Mouse (Mus musculus) hindbrain, embryonic 13.5 days (tissue): ENCODE measurements around the gene Szrd1. TPM values are rescaled to one million over a fixed set of nuclear protein-coding genes. Genes with fewer than 3 reads are reported as not detected.

Experiments
- ATAC-seq: fragments of 200-750 bp; cut with Nextera tagmentation; 2 replicates; pipeline ENCODE4 v1.8.0; 2017; ENCODE audit warnings: moderate TSS enrichment; ENCODE audit not compliant: low FRiP score
- H3K27ac ChIP-seq: fragments of 300-500 bp; sonication (generic); 2 replicates; pipeline ENCODE4 v1.5.1; 2015; ENCODE audit warnings: inconsistent platforms, mild to moderate bottlenecking, moderate library complexity
- H3K27me3 ChIP-seq: fragments of 300-500 bp; sonication (generic); 2 replicates; pipeline ENCODE4 v1.6.1; 2015; ENCODE audit warnings: mild to moderate bottlenecking, inconsistent platforms
- H3K36me3 ChIP-seq: fragments of 300-500 bp; sonication (generic); 2 replicates; pipeline ENCODE4 v1.6.1; 2015; ENCODE audit warnings: mild to moderate bottlenecking, inconsistent platforms
- H3K4me1 ChIP-seq: fragments of 300-500 bp; sonication (generic); replicated peaks from 2 replicates; pipeline ENCODE4 v1.6.1; 2015; ENCODE audit warnings: inconsistent platforms
- H3K4me2 ChIP-seq: fragments of 300-500 bp; sonication (generic); 2 replicates; pipeline ENCODE4 v1.6.1; 2015; ENCODE audit warnings: inconsistent platforms, mild to moderate bottlenecking, moderate library complexity
- H3K4me3 ChIP-seq: fragments of 300-500 bp; sonication (generic); 2 replicates; pipeline ENCODE4 v1.5.1; 2015; ENCODE audit warnings: mild to moderate bottlenecking, inconsistent platforms
- H3K9ac ChIP-seq: fragments of 300-500 bp; sonication (generic); 2 replicates; pipeline ENCODE4 v1.6.1; 2015; ENCODE audit warnings: mild to moderate bottlenecking, inconsistent platforms
- H3K9me3 ChIP-seq: fragments of 300-500 bp; sonication (generic); 2 replicates; pipeline ENCODE4 v1.6.1; 2016; ENCODE audit warnings: inconsistent platforms
- WGBS: fragments of 180-500 bp; shearing (Covaris S2); methylation state at CpG from one replicate; pipeline ENCODE4 v1.1.7; 2015; 5-methylcytosine and 5-hydroxymethylcytosine counted together
- polyA plus RNA-seq: library from polyadenylated mRNA; unstranded; fragments of >200 nt; fragmentation: Nextera tagmentation; extraction: Ambion mirVana; gene quantifications from 2 replicates; pipeline ENCODE4 v1.2.1, GENCODE M21; 2015

Gene Szrd1
- polyA plus RNA-seq, 1 experiment from 2014 or later: 28.9 TPM

- Histone ChIP-seq H3K27me3 (no peaks in the 10 kb centered on the region), H3K9me3 (no peaks in the 10 kb centered on the region), H3K36me3 (no peaks in the 10 kb centered on the region), H3K27ac (no peak overlapping the region), H3K4me3 (no peak overlapping the region), H3K4me2 (no peak overlapping the region), H3K9ac (no peak overlapping the region), H3K4me1 (peaks cover under 1% of the 10 kb centered on the region; the same call in 1 of the 2 replicates)
- no peak for ATAC-seq
- 66% methylated on average over 6 of the region's 6 CpGs for WGBS
Measured at GRCm38 (mm10) chr4:141101855-141102254, 37.7 kb downstream of the Szrd1 start.

GRCm38 (mm10) chr4:141101291-141101690 lies 38.3 kb downstream of the Szrd1 start:
- H3K9me3 ChIP-seq: no peaks in the 10 kb centered on the region
- no peaks in the 10 kb centered on the region for H3K27me3 ChIP-seq
- H3K4me2 ChIP-seq: no peak overlapping the region
- H3K4me3 ChIP-seq: no peak overlapping the region
- peaks cover 3% of the 10 kb centered on the region; the same call in 1 of the 2 replicates for H3K4me1 ChIP-seq
- ATAC-seq: no peak
- H3K9ac ChIP-seq: no peak overlapping the region
- H3K36me3 ChIP-seq: no peaks in the 10 kb centered on the region
- H3K27ac ChIP-seq: no peak overlapping the region
- 96% methylated on average over 9 of the region's 9 CpGs for WGBS

GRCm38 (mm10) chr4:141099956-141100355 lies 39.6 kb downstream of the Szrd1 start:
- H3K9me3 ChIP-seq: no peaks in the 10 kb centered on the region
- no peak overlapping the region for H3K4me2 ChIP-seq
- no peaks in the 10 kb centered on the region for H3K36me3 ChIP-seq
- ATAC-seq: no peak
- H3K4me3 ChIP-seq: no peak overlapping the region
- WGBS: 82% methylated on average over 5 of the region's 5 CpGs
- peaks cover 3% of the 10 kb centered on the region; the same call in 1 of the 2 replicates for H3K4me1 ChIP-seq
- no peaks in the 10 kb centered on the region for H3K27me3 ChIP-seq
- no peak overlapping the region for H3K9ac ChIP-seq
- no peak overlapping the region for H3K27ac ChIP-seq

GRCm38 (mm10) chr4:141098935-141099334 lies 40.6 kb downstream of the Szrd1 start:
- H3K36me3 ChIP-seq: no peaks in the 10 kb centered on the region
- peaks cover 3% of the 10 kb centered on the region; the same call in 1 of the 2 replicates for H3K4me1 ChIP-seq
- H3K4me3 ChIP-seq: no peak overlapping the region
- WGBS: 81% methylated on average over 4 of the region's 4 CpGs
- no peaks in the 10 kb centered on the region for H3K9me3 ChIP-seq
- no peak overlapping the region for H3K27ac ChIP-seq
- no peak overlapping the region for H3K9ac ChIP-seq
- H3K27me3 ChIP-seq: no peaks in the 10 kb centered on the region
- no peak overlapping the region for H3K4me2 ChIP-seq
- no peak for ATAC-seq

- peaks cover 3% of the 10 kb centered on the region; the same call in 1 of the 2 replicates for H3K4me1 ChIP-seq
- no peaks in the 10 kb centered on the region for H3K27me3 ChIP-seq
- H3K27ac ChIP-seq: no peak overlapping the region
- H3K4me2 ChIP-seq: no peak overlapping the region
- H3K36me3 ChIP-seq: no peaks in the 10 kb centered on the region
- no peak overlapping the region for H3K9ac ChIP-seq
- no peak overlapping the region for H3K4me3 ChIP-seq
- WGBS: 18% methylated on average over 9 of the region's 9 CpGs
- ATAC-seq: no peak
- H3K9me3 ChIP-seq: no peaks in the 10 kb centered on the region
Measured at GRCm38 (mm10) chr4:141096710-141097109, 42.9 kb downstream of the Szrd1 start.

- Histone ChIP-seq H3K9me3 (no peaks in the 10 kb centered on the region), H3K4me2 (no peak overlapping the region), H3K27ac (no peak overlapping the region), H3K9ac (no peak overlapping the region), H3K4me3 (no peak overlapping the region), H3K27me3 (no peaks in the 10 kb centered on the region), H3K36me3 (no peaks in the 10 kb centered on the region), H3K4me1 (peaks cover 3% of the 10 kb centered on the region; the same call in 1 of the 2 replicates)
- no peak for ATAC-seq
- WGBS: 80% methylated on average over 10 of the region's 10 CpGs
Measured at GRCm38 (mm10) chr4:141095016-141095415, 44.6 kb downstream of the Szrd1 start.

GRCm38 (mm10) chr4:141088714-141089113 lies 50.9 kb downstream of the Szrd1 start:
- Histone ChIP-seq H3K4me1 (no peaks in the 10 kb centered on the region), H3K27me3 (no peaks in the 10 kb centered on the region), H3K36me3 (no peaks in the 10 kb centered on the region), H3K4me3 (no peak overlapping the region), H3K27ac (no peak overlapping the region), H3K4me2 (no peak overlapping the region), H3K9ac (no peak overlapping the region), H3K9me3 (no peaks in the 10 kb centered on the region)
- ATAC-seq: no peak
- 77% methylated on average over 9 of the region's 9 CpGs for WGBS

- H3K27ac ChIP-seq: no peak within 1 kb of the TSS
- H3K9ac ChIP-seq: no peak within 1 kb of the TSS
- ATAC-seq: no peak
- whole genome bisulfite sequencing: 77% methylated on average over 6 of the region's 6 CpGs
- H3K4me3 ChIP-seq: no peak within 1 kb of the TSS
- H3K9me3 ChIP-seq: no peaks in the 10 kb centered on the region
- H3K27me3 ChIP-seq: no peaks in the 10 kb centered on the region
- no peaks in the 10 kb centered on the region for H3K36me3 ChIP-seq
- H3K4me2 ChIP-seq: no peak within 1 kb of the TSS
- no peaks in the 10 kb centered on the region for H3K4me1 ChIP-seq
Measured at GRCm38 (mm10) chr4:141088033-141088432, 51.5 kb downstream of the Szrd1 start, which contains the start of gene Spata21. TSS of gene Spata21 (plus strand) at chr4:141088333.

GRCm38 (mm10) chr4:141086862-141087261 lies 52.7 kb downstream of the Szrd1 start:
- WGBS: 80% methylated on average over 10 of the region's 10 CpGs
- Histone ChIP-seq H3K4me2 (no peak overlapping the region), H3K9me3 (no peaks in the 10 kb centered on the region), H3K36me3 (no peaks in the 10 kb centered on the region), H3K4me3 (no peak overlapping the region), H3K4me1 (no peaks in the 10 kb centered on the region), H3K27me3 (no peaks in the 10 kb centered on the region), H3K9ac (no peak overlapping the region), H3K27ac (no peak overlapping the region)
- ATAC-seq: no peak

- H3K36me3 ChIP-seq: peaks cover 22% of the 10 kb centered on the region
- ATAC-seq: peak; percentile 9; the same call in 1 of the 2 replicates
- H3K4me3 ChIP-seq: peak overlapping the region; percentile 94; the same call in 1 of the 2 replicates
- H3K27ac ChIP-seq: no peak overlapping the region
- H3K27me3 ChIP-seq: no peaks in the 10 kb centered on the region
- H3K4me1 ChIP-seq: peaks cover 31% of the 10 kb centered on the region
- H3K9ac ChIP-seq: no peak overlapping the region
- 73% methylated on average over 18 of the region's 18 CpGs for WGBS
- no peaks in the 10 kb centered on the region for H3K9me3 ChIP-seq
- no peak overlapping the region for H3K4me2 ChIP-seq
Measured at GRCm38 (mm10) chr4:141078510-141079137, 61.0 kb downstream of the Szrd1 start.

- WGBS: under 1% methylated on average over 67 of the region's 67 CpGs
- H3K27me3 ChIP-seq: no peaks in the 10 kb centered on the region
- H3K4me1 ChIP-seq: peaks cover 34% of the 10 kb centered on the region
- peak within 1 kb of the TSS; percentile 96 for H3K9ac ChIP-seq
- peak within 1 kb of the TSS; percentile 94 for H3K4me3 ChIP-seq
- ATAC-seq: peak; percentile 95
- peak within 1 kb of the TSS; percentile 97 for H3K4me2 ChIP-seq
- no peaks in the 10 kb centered on the region for H3K9me3 ChIP-seq
- peak within 1 kb of the TSS; percentile 89 for H3K27ac ChIP-seq
- H3K36me3 ChIP-seq: peaks cover 29% of the 10 kb centered on the region
Measured at GRCm38 (mm10) chr4:141077681-141078509, 61.7 kb downstream of the Szrd1 start, which contains the start of gene Necap2. TSS of gene Necap2 (minus strand) at chr4:141078357.

GRCm38 (mm10) chr4:141076761-141077506 lies 62.6 kb downstream of the Szrd1 start:
- peaks cover 38% of the 10 kb centered on the region for H3K36me3 ChIP-seq
- no peak for ATAC-seq
- no peaks in the 10 kb centered on the region for H3K9me3 ChIP-seq
- H3K9ac ChIP-seq: peak overlapping the region; percentile 96
- peaks cover 34% of the 10 kb centered on the region for H3K4me1 ChIP-seq
- peak overlapping the region; percentile 97 for H3K4me2 ChIP-seq
- peak overlapping the region; percentile 94 for H3K4me3 ChIP-seq
- H3K27me3 ChIP-seq: no peaks in the 10 kb centered on the region
- WGBS: 83% methylated on average over 17 of the region's 17 CpGs
- H3K27ac ChIP-seq: 0 out of 2 replicates have a peak overlapping the region, but pooled peaks have one; percentile 12
